Mouse (Mus musculus): Measurements from ENCODE around the gene 1500009L16Rik.
A peak's percentile ranks its signal among the peaks of the same experiment; 100 is the strongest.

The 1500009L16Rik gene

GRCm38 (mm10) chr10:83758732-83759131, 36.1 kb downstream of the 1500009L16Rik start:
- DNase-seq (ENCODE audit: extremely low spot score, low read depth, low spot score) = no peak

GRCm38 (mm10) chr10:83760535-83760934, 37.9 kb downstream of the 1500009L16Rik start:
- DNase-seq (ENCODE audit: extremely low spot score, low read depth, low spot score) = no peak

GRCm38 (mm10) chr10:83763891-83764290, 41.2 kb downstream of the 1500009L16Rik start:
- no peak for DNase-seq (ENCODE audit: extremely low spot score, low read depth, low spot score)

- DNase-seq (ENCODE audit: extremely low spot score, low read depth, low spot score) = no peak
Observed at GRCm38 (mm10) chr10:83766882-83767281, 44.2 kb downstream of the 1500009L16Rik start.

GRCm38 (mm10) chr10:83776272-83776878, 53.7 kb downstream of the 1500009L16Rik start:
- peak; percentile 39 for DNase-seq (ENCODE audit: extremely low spot score, low read depth, low spot score)

- no peak for DNase-seq (ENCODE audit: extremely low spot score, low read depth, low spot score)
Observed at GRCm38 (mm10) chr10:83777253-83777652, 54.6 kb downstream of the 1500009L16Rik start.

GRCm38 (mm10) chr10:83781854-83782253, 59.2 kb downstream of the 1500009L16Rik start:
- DNase-seq (ENCODE audit: extremely low spot score, low read depth, low spot score) = no peak

GRCm38 (mm10) chr10:83782371-83783120, 59.9 kb downstream of the 1500009L16Rik start:
- no peak for DNase-seq (ENCODE audit: extremely low spot score, low read depth, low spot score)

- no peak for DNase-seq (ENCODE audit: extremely low spot score, low read depth, low spot score)
Observed at GRCm38 (mm10) chr10:83785003-83785402, 62.3 kb downstream of the 1500009L16Rik start.

- DNase-seq (ENCODE audit: extremely low spot score, low read depth, low spot score) = no peak
Observed at GRCm38 (mm10) chr10:83785627-83786392, 63.1 kb downstream of the 1500009L16Rik start.

- no peak for DNase-seq (ENCODE audit: extremely low spot score, low read depth, low spot score)
Observed at GRCm38 (mm10) chr10:83795088-83795487, 72.4 kb downstream of the 1500009L16Rik start.

GRCm38 (mm10) chr10:83795500-83795899, 72.8 kb downstream of the 1500009L16Rik start:
- DNase-seq (ENCODE audit: extremely low spot score, low read depth, low spot score) = no peak

GRCm38 (mm10) chr10:83804021-83804420, 81.4 kb downstream of the 1500009L16Rik start:
- DNase-seq (ENCODE audit: extremely low spot score, low read depth, low spot score) = no peak

- DNase-seq (ENCODE audit: extremely low spot score, low read depth, low spot score) = no peak
Observed at GRCm38 (mm10) chr10:83805201-83805718, 82.6 kb downstream of the 1500009L16Rik start.

- no peak for DNase-seq (ENCODE audit: extremely low spot score, low read depth, low spot score)
Observed at GRCm38 (mm10) chr10:83807251-83807650, 84.6 kb downstream of the 1500009L16Rik start.
